Mouse (Mus musculus): ENCODE results near the gene Git1.

- TF ChIP-seq POLR2A (IDR thresholded peaks at IDR 0.05; ENCODE audit: insufficient read length, low read depth) (no peak), USF1 (IDR thresholded peaks at IDR 0.05; ENCODE audit: low read depth) (no peak), MYOD1 (IDR thresholded peaks at IDR 0.05; ENCODE audit: control insufficient read depth in 1 of 3, insufficient read length in 2 of 3, low read depth in 2 of 3) (no peak), POLR2AphosphoS2 (IDR thresholded peaks at IDR 0.05; ENCODE audit: insufficient read length, low read depth) (no peak), REST (IDR thresholded peaks at IDR 0.05; ENCODE audit: insufficient read depth, insufficient read length) (no peak), TCF12 (IDR thresholded peaks at IDR 0.05; ENCODE audit: insufficient read depth, poor library complexity, severe bottlenecking) (no peak), SRF (IDR thresholded peaks at IDR 0.05; ENCODE audit: control insufficient read depth, insufficient read length, low read depth) (no peak), E2F4 (IDR thresholded peaks at IDR 0.05; ENCODE audit: insufficient read depth) (no peak), TCF3 (IDR thresholded peaks at IDR 0.05; ENCODE audit: insufficient read length, low read depth) (no peak)
Observed at GRCm38 (mm10) chr11:77451670-77452069, 41.7 kb upstream of the Git1 start.
